Mouse (Mus musculus) small intestine, adult 2 months (tissue): ENCODE data around the gene Plcb4. TPM values are rescaled to one million over a fixed set of nuclear protein-coding genes. Genes with fewer than 3 reads are reported as not detected.

Experiments used
- H3K27ac ChIP-seq: fragments of 200-500 bp; 2 replicates; pipeline ENCODE4 v1.5.1; 2012; ENCODE audit warnings: low read depth, low read length, control low read depth, inconsistent platforms; ENCODE audit not compliant: insufficient read depth
- H3K27me3 ChIP-seq: fragments of 200-500 bp; 2 replicates; pipeline ENCODE4 v1.6.1; 2012; ENCODE audit warnings: mild to moderate bottlenecking, moderate library complexity, low read length, inconsistent platforms; ENCODE audit not compliant: control insufficient read depth, insufficient read depth
- H3K36me3 ChIP-seq: fragments of 200-500 bp; 2 replicates; pipeline ENCODE4 v1.6.1; 2012; ENCODE audit warnings: mild to moderate bottlenecking, low read length, control low read depth, inconsistent platforms; ENCODE audit not compliant: control insufficient read depth, insufficient read depth
- H3K4me1 ChIP-seq: fragments of 200-500 bp; 2 replicates; pipeline ENCODE4 v1.6.1; 2012; ENCODE audit warnings: low read length, inconsistent platforms, mixed read lengths; ENCODE audit not compliant: control insufficient read depth, insufficient read depth, insufficient read length
- H3K4me3 ChIP-seq: fragments of 200-500 bp; 2 replicates; pipeline ENCODE4 v1.5.1; 2012; ENCODE audit warnings: low read depth, mild to moderate bottlenecking, control low read depth, inconsistent platforms, low read length, moderate library complexity
- CTCF ChIP-seq: fragments of 200-500 bp; IDR thresholded peaks from 2 replicates; pipeline ENCODE4 v1.5.1; 2012; ENCODE audit warnings: low read depth, mild to moderate bottlenecking, control low read depth, inconsistent platforms, low read length, moderate library complexity, mixed read lengths; ENCODE audit not compliant: insufficient replicate concordance, insufficient read length; ENCODE audit errors: extremely low read depth
- POLR2A ChIP-seq: fragments of 200-500 bp; IDR thresholded peaks from 2 replicates; pipeline ENCODE4 v1.6.1; 2012; ENCODE audit warnings: low read depth, mild to moderate bottlenecking, control low read depth, inconsistent platforms, low read length, moderate library complexity
- WGBS: fragments of 180-500 bp; shearing (Covaris S2); methylation state at CpG from one replicate; pipeline ENCODE4 v1.1.7; 2018; 5-methylcytosine and 5-hydroxymethylcytosine counted together
- polyA plus RNA-seq: library from polyadenylated mRNA; depleted of rRNA; stranded (reverse); fragments of >200 nt; gene quantifications from 2 replicates; pipeline ENCODE4 v1.2.3, GENCODE M21; 2012

Gene Plcb4
- polyA plus RNA-seq, 1 experiment: 1.9 TPM

- TF ChIP-seq CTCF (no peak), POLR2A (no peak)
- H3K36me3 ChIP-seq: no peaks in the 10 kb centered on the region
- 71% methylated on average over 9 of the region's 9 CpGs for WGBS
Measured at GRCm38 (mm10) chr2:135866421-135866820, 207.6 kb downstream of the Plcb4 start.

GRCm38 (mm10) chr2:135866838-135867237 lies 208.0 kb downstream of the Plcb4 start:
- no peak overlapping the region for H3K4me3 ChIP-seq
- TF ChIP-seq POLR2A (no peak), CTCF (no peak)
- H3K27ac ChIP-seq: no peak overlapping the region
- 73% methylated on average over 4 of the region's 4 CpGs for WGBS
- no peaks in the 10 kb centered on the region for H3K27me3 ChIP-seq
- no peaks in the 10 kb centered on the region for H3K4me1 ChIP-seq
- H3K36me3 ChIP-seq: no peaks in the 10 kb centered on the region

More at GRCm38 (mm10) chr2:135866421-135866820, 207.6 kb downstream of the Plcb4 start:
- Histone ChIP-seq H3K27me3 (no peaks in the 10 kb centered on the region), H3K4me1 (no peaks in the 10 kb centered on the region), H3K4me3 (no peak overlapping the region), H3K27ac (no peak overlapping the region)

GRCm38 (mm10) chr2:135869637-135870036 lies 210.8 kb downstream of the Plcb4 start:
- H3K4me3 ChIP-seq: no peak overlapping the region
- no peaks in the 10 kb centered on the region for H3K4me1 ChIP-seq
- no peak overlapping the region for H3K27ac ChIP-seq
- 84% methylated on average over 7 of the region's 7 CpGs for WGBS
- no peaks in the 10 kb centered on the region for H3K36me3 ChIP-seq
- H3K27me3 ChIP-seq: no peaks in the 10 kb centered on the region
- TF ChIP-seq CTCF (no peak), POLR2A (no peak)

GRCm38 (mm10) chr2:135873146-135873545 lies 214.3 kb downstream of the Plcb4 start:
- no peak overlapping the region for H3K27ac ChIP-seq
- no peaks in the 10 kb centered on the region for H3K27me3 ChIP-seq
- TF ChIP-seq POLR2A (no peak), CTCF (no peak)
- no peak overlapping the region for H3K4me3 ChIP-seq
- no peaks in the 10 kb centered on the region for H3K4me1 ChIP-seq
- WGBS: 88% methylated on average over 9 of the region's 9 CpGs
- H3K36me3 ChIP-seq: no peaks in the 10 kb centered on the region

GRCm38 (mm10) chr2:135873761-135874160 lies 214.9 kb downstream of the Plcb4 start:
- Histone ChIP-seq H3K4me1 (no peaks in the 10 kb centered on the region), H3K36me3 (no peaks in the 10 kb centered on the region), H3K4me3 (no peak overlapping the region), H3K27ac (no peak overlapping the region), H3K27me3 (no peaks in the 10 kb centered on the region)
- no peak for TF ChIP-seq POLR2A
- no peak for TF ChIP-seq CTCF
- 58% methylated on average over 2 of the region's 2 CpGs for WGBS

- TF ChIP-seq CTCF (no peak), POLR2A (no peak)
- Histone ChIP-seq H3K4me3 (no peak overlapping the region), H3K27ac (no peak overlapping the region), H3K36me3 (no peaks in the 10 kb centered on the region), H3K4me1 (no peaks in the 10 kb centered on the region), H3K27me3 (no peaks in the 10 kb centered on the region)
- 81% methylated on average over 6 of the region's 6 CpGs for WGBS
Measured at GRCm38 (mm10) chr2:135875549-135875948, 216.7 kb downstream of the Plcb4 start.

GRCm38 (mm10) chr2:135879356-135879755 lies 220.5 kb downstream of the Plcb4 start:
- Histone ChIP-seq H3K27me3 (no peaks in the 10 kb centered on the region), H3K4me3 (no peak overlapping the region), H3K4me1 (no peaks in the 10 kb centered on the region), H3K36me3 (no peaks in the 10 kb centered on the region), H3K27ac (no peak overlapping the region)
- no peak for TF ChIP-seq POLR2A
- no peak for TF ChIP-seq CTCF
- 89% methylated on average over 7 of the region's 7 CpGs for WGBS

GRCm38 (mm10) chr2:135880269-135880760 lies 221.5 kb downstream of the Plcb4 start:
- H3K4me1 ChIP-seq: no peaks in the 10 kb centered on the region
- WGBS: 60% methylated on average over 6 of the region's 6 CpGs
- H3K36me3 ChIP-seq: no peaks in the 10 kb centered on the region
- TF ChIP-seq CTCF (no peak), POLR2A (no peak)
- no peaks in the 10 kb centered on the region for H3K27me3 ChIP-seq
- H3K4me3 ChIP-seq: no peak overlapping the region
- H3K27ac ChIP-seq: no peak overlapping the region
